Mouse (Mus musculus): ENCODE data around the gene Shank1. TPM values are rescaled to one million over a fixed set of nuclear protein-coding genes. Genes with fewer than 3 reads are reported as not detected.

The Shank1 gene
- polyA plus RNA-seq, 1 experiment from 2014 or later, result 1.5 TPM

DNA sequence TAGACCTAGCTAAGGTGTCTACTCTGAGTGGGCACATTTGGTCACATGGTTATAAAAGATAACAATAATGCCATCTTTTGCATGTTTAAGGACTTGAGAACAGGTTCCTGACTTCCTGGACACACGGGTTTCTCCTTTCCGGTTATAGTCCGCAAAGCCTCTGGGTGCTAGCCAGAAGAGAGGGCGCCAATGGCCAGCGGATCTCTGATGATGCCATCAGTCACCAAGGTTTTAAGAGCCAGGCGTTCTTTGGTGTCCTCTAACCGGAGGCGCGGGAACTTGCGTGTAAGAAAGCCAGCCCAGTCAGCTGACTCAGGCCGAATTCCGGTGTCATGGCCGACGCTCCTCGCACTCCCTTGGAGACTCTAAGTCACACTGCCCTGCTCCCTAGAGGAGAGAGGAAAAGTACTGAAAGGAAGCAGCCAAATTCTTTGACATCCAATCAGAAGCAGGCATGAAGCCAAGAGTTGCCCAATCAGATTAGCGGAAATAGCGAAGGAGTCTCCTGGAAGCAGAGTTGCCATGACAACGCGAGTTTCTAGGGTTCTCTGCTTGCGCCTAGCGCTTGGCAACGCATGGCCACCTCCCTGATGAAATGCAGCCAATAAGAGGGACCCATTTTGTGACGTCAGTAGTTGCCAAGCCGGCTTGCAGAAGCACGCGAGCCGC, 95.4 kb downstream of the Shank1 start:
- Histone ChIP-seq H3K27ac (ENCODE audit: low read length) (peak overlapping the region; percentile 65), H3K9ac (replicated peaks; ENCODE audit: low read length) (peak overlapping the region; percentile 57)
- WGBS, result 1% methylated on average over 27 of the region's 27 CpGs

DNA sequence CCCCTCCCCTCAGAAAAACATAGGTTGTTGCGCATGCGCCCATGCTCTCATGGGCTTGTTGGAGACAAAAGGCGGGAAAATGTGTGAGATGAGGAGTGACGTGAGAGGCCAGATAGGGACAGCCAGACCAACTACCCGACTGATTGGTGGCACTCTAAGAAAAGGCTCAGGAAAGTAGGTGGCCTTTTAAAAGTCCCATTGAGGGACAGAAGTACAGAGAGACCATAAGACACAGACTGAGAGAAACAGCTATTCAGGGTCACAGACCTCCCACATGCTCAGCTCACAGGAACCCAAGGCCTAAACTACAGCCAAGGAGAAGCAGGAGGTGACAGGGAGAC, 95.9 kb downstream of the Shank1 start:
- WGBS, result 2% methylated on average over 5 of the region's 5 CpGs
- peak overlapping the region; percentile 42; the same call in 1 of the 2 replicates for H3K4me3 ChIP-seq (ENCODE audit: low read length)

More for the DNA sequence above, 95.4 kb downstream of the Shank1 start:
- Histone ChIP-seq H3K4me1 (ENCODE audit: insufficient read depth, low read length) (peaks cover 4% of the 10 kb centered on the region; the same call in 1 of the 2 replicates), H3K36me3 (ENCODE audit: insufficient read depth, low read length) (no peaks in the 10 kb centered on the region), H3K4me3 (ENCODE audit: low read length) (peak overlapping the region; percentile 42), H3K9me3 (ENCODE audit: low read length) (no peaks in the 10 kb centered on the region), H3K4me2 (replicated peaks; ENCODE audit: low read depth, low read length) (peak overlapping the region; percentile 57), H3K27me3 (ENCODE audit: insufficient read depth, low read length) (peaks cover 4% of the 10 kb centered on the region)
- ATAC-seq (ENCODE audit: low FRiP score, low TSS enrichment), result peak; percentile 96

More for the DNA sequence above, 95.9 kb downstream of the Shank1 start:
- no peak overlapping the region for H3K9ac ChIP-seq (replicated peaks; ENCODE audit: low read length)
- no peak overlapping the region for H3K27ac ChIP-seq (ENCODE audit: low read length)
- ATAC-seq (ENCODE audit: low FRiP score, low TSS enrichment), result peak; percentile 49; the same call in 1 of the 2 replicates
- H3K36me3 ChIP-seq (ENCODE audit: insufficient read depth, low read length), result no peaks in the 10 kb centered on the region
- H3K4me1 ChIP-seq (ENCODE audit: insufficient read depth, low read length), result peaks cover 4% of the 10 kb centered on the region; the same call in 1 of the 2 replicates
- H3K9me3 ChIP-seq (ENCODE audit: low read length), result no peaks in the 10 kb centered on the region
- H3K4me2 ChIP-seq (replicated peaks; ENCODE audit: low read depth, low read length), result no peak overlapping the region
- H3K27me3 ChIP-seq (ENCODE audit: insufficient read depth, low read length), result peaks cover 4% of the 10 kb centered on the region

Other genes starting within 250 kb of the Shank1 start
- gene Klk1b21, start 207.9 kb upstream of the Shank1 start, polyA plus RNA-seq (2015; fragmentation: Nextera tagmentation; extraction: Ambion mirVana), result not detected in 2 replicates
- not detected in 2 replicates for gene Klk1b22, start 197.6 kb upstream of the Shank1 start, polyA plus RNA-seq (2015; fragmentation: Nextera tagmentation; extraction: Ambion mirVana)
- gene Klk1b16, start 173.5 kb upstream of the Shank1 start, polyA plus RNA-seq (2015; fragmentation: Nextera tagmentation; extraction: Ambion mirVana), result not detected in 2 replicates
- not detected in 2 replicates for gene Klk1b24, start 122.0 kb upstream of the Shank1 start, polyA plus RNA-seq (2015; fragmentation: Nextera tagmentation; extraction: Ambion mirVana)
- gene Klk1b3, start 112.1 kb upstream of the Shank1 start, polyA plus RNA-seq (2015; fragmentation: Nextera tagmentation; extraction: Ambion mirVana), result 0.19 TPM in 1 of 2 replicates, not detected in the other
- gene Klk1b4, start 102.8 kb upstream of the Shank1 start, polyA plus RNA-seq (2015; fragmentation: Nextera tagmentation; extraction: Ambion mirVana), result not detected in 2 replicates
- 0.15 TPM in 1 of 2 replicates, not detected in the other for gene Klk1b5, start 94.3 kb upstream of the Shank1 start, polyA plus RNA-seq (2015; fragmentation: Nextera tagmentation; extraction: Ambion mirVana)
- 7.2 and 10.9 TPM in 2 replicates for gene Klk1, start 84.9 kb upstream of the Shank1 start, polyA plus RNA-seq (2015; fragmentation: Nextera tagmentation; extraction: Ambion mirVana)
- gene Gm36864, start 74.1 kb upstream of the Shank1 start, polyA plus RNA-seq (2015; fragmentation: Nextera tagmentation; extraction: Ambion mirVana), result 0.26 TPM in 1 of 2 replicates, not detected in the other
- 1.9 and 2.0 TPM in 2 replicates for gene 1700028J19Rik, start 63.6 kb upstream of the Shank1 start, polyA plus RNA-seq (2015; fragmentation: Nextera tagmentation; extraction: Ambion mirVana)
- gene 2410002F23Rik, start 63.5 kb upstream of the Shank1 start, polyA plus RNA-seq (2015; fragmentation: Nextera tagmentation; extraction: Ambion mirVana), result 178 and 180 TPM in 2 replicates
- gene Acp4, start 52.9 kb upstream of the Shank1 start, polyA plus RNA-seq (2015; fragmentation: Nextera tagmentation; extraction: Ambion mirVana), result not detected in 2 replicates
- gene Gm15517, start 48.8 kb upstream of the Shank1 start, polyA plus RNA-seq (2015; fragmentation: Nextera tagmentation; extraction: Ambion mirVana), result not detected in 2 replicates
- gene Clec11a, start 3.4 kb upstream of the Shank1 start, polyA plus RNA-seq (2015; fragmentation: Nextera tagmentation; extraction: Ambion mirVana), result 3.6 and 5.8 TPM in 2 replicates
- gene Syt3, start 73.8 kb downstream of the Shank1 start, polyA plus RNA-seq (2015; fragmentation: Nextera tagmentation; extraction: Ambion mirVana), result 2.7 and 3.4 TPM in 2 replicates
- 0.64 and 1.1 TPM in 2 replicates for gene 1700008O03Rik, start 75.6 kb downstream of the Shank1 start, polyA plus RNA-seq (2015; fragmentation: Nextera tagmentation; extraction: Ambion mirVana)
- 0.25 and 0.32 TPM in 2 replicates for gene Lrrc4b, start 118.8 kb downstream of the Shank1 start, polyA plus RNA-seq (2015; fragmentation: Nextera tagmentation; extraction: Ambion mirVana)
- 6.9 and 7.7 TPM in 2 replicates for gene Aspdh, start 155.1 kb downstream of the Shank1 start, polyA plus RNA-seq (2015; fragmentation: Nextera tagmentation; extraction: Ambion mirVana)
- gene Josd2, start 157.7 kb downstream of the Shank1 start, polyA plus RNA-seq (2015; fragmentation: Nextera tagmentation; extraction: Ambion mirVana), result 88.1 and 89.5 TPM in 2 replicates
- 117 and 127 TPM in 2 replicates for gene Emc10, start 186.3 kb downstream of the Shank1 start, polyA plus RNA-seq (2015; fragmentation: Nextera tagmentation; extraction: Ambion mirVana)
- gene Fam71e1, start 186.3 kb downstream of the Shank1 start, polyA plus RNA-seq (2015; fragmentation: Nextera tagmentation; extraction: Ambion mirVana), result 15.4 and 17.8 TPM in 2 replicates
- gene Mybpc2, start 214.4 kb downstream of the Shank1 start, polyA plus RNA-seq (2015; fragmentation: Nextera tagmentation; extraction: Ambion mirVana), result 0.12 and 0.14 TPM in 2 replicates
- gene Spib, start 221.8 kb downstream of the Shank1 start, polyA plus RNA-seq (2015; fragmentation: Nextera tagmentation; extraction: Ambion mirVana), result 0.10 and 0.11 TPM in 2 replicates
- gene Pold1, start 238.6 kb downstream of the Shank1 start, polyA plus RNA-seq (2015; fragmentation: Nextera tagmentation; extraction: Ambion mirVana), result 105 and 107 TPM in 2 replicates
- 93.1 and 94.3 TPM in 2 replicates for gene Nr1h2, start 243.7 kb downstream of the Shank1 start, polyA plus RNA-seq (2015; fragmentation: Nextera tagmentation; extraction: Ambion mirVana)